ENCODE assay signal across 8 mouse cellular contexts in genomic region chr2:26138252-26139033, GRCm38 (mm10). TPM values are rescaled to one million over a fixed set of nuclear protein-coding genes. Genes with fewer than 3 reads are reported as not detected.
DNase-seq lines count a peak whose midpoint lies in the region; ATAC-seq and TF ChIP-seq lines count a peak whose summit lies in the region.

No protein-coding gene starts in this region.

- 83% methylated on average over 31 of the region's 31 CpGs for WGBS in forebrain, embryonic 13.5 days
- WGBS in limb, embryonic 15.5 days = 89% methylated on average over 31 of the region's 31 CpGs
- WGBS in stomach, embryonic 16.5 days = 73% methylated on average over 31 of the region's 31 CpGs

- H3K9ac ChIP-seq in CH12.LX (ENCODE audit: insufficient read depth, low read depth) = peak overlapping the region; percentile 76; the same call in 1 of the 2 replicates
- peak overlapping the region; percentile 79 for H3K9ac ChIP-seq in forebrain, embryonic 13.5 days
- H3K9ac ChIP-seq in limb, embryonic 15.5 days = no peak overlapping the region
- peak overlapping the region; percentile 96 for H3K9ac ChIP-seq in stomach, embryonic 16.5 days (ENCODE audit: low read length)

- TF ChIP-seq RAD21 in CH12.LX (IDR thresholded peaks at IDR 0.05; ENCODE audit: low read depth, low read length) = no peak

- H3K9me3 ChIP-seq in CH12.LX (replicated peaks; ENCODE audit: low read length) = peaks cover 2% of the 10 kb centered on the region
- no peaks in the 10 kb centered on the region for H3K9me3 ChIP-seq in forebrain, embryonic 13.5 days (replicated peaks)
- H3K9me3 ChIP-seq in limb, embryonic 15.5 days = no peaks in the 10 kb centered on the region
- no peaks in the 10 kb centered on the region for H3K9me3 ChIP-seq in stomach, embryonic 16.5 days (replicated peaks; ENCODE audit: control insufficient read depth, low read length)

- peak overlapping the region in 2 of 3 experiments; percentile 86 to 88 for H3K4me3 ChIP-seq in CH12.LX (replicated peaks in 1 of 3; ENCODE audit: low read depth in 2 of 3, low read length in 2 of 3, poor library complexity in 1 of 3)
- peak overlapping the region; percentile 60; the same call in 1 of the 2 replicates for H3K4me3 ChIP-seq in forebrain, embryonic 13.5 days
- peak overlapping the region; percentile 90 for H3K4me3 ChIP-seq in limb, embryonic 15.5 days
- peak overlapping the region; percentile 85; the same call in 1 of the 2 replicates for H3K4me3 ChIP-seq in stomach, embryonic 16.5 days (replicated peaks; ENCODE audit: low read length)

- in situ Hi-C loops in CH12.LX (cut with MboI; ENCODE audit: low pct_ligation_motif_present, low pct_unique_long_range_greater_than_20kb, low sequenced_read_pairs) = no loop called here

- DNase-seq in cerebellum, adult 11-12 months = peak; percentile 72
- no peak for DNase-seq in cerebellum, adult 8-10 months
- no peak for DNase-seq in CH12.LX (ENCODE audit: extremely low read depth)
- DNase-seq in right cerebral cortex, postnatal 4 days = no peak
- no peak for DNase-seq in right cerebral cortex, postnatal 14 days

- no peak overlapping the region for H3K27ac ChIP-seq in CH12.LX (ENCODE audit: insufficient read depth, low read depth)
- no peak overlapping the region for H3K27ac ChIP-seq in forebrain, embryonic 13.5 days
- H3K27ac ChIP-seq in limb, embryonic 15.5 days = no peak overlapping the region
- no peak overlapping the region for H3K27ac ChIP-seq in stomach, embryonic 16.5 days (ENCODE audit: low read length)

- H3K27me3 ChIP-seq in CH12.LX (replicated peaks) = no peaks in the 10 kb centered on the region
- H3K27me3 ChIP-seq in forebrain, embryonic 13.5 days = no peaks in the 10 kb centered on the region
- H3K27me3 ChIP-seq in limb, embryonic 15.5 days = no peaks in the 10 kb centered on the region
- no peaks in the 10 kb centered on the region for H3K27me3 ChIP-seq in stomach, embryonic 16.5 days (ENCODE audit: control insufficient read depth, insufficient read depth, low read length)

- H3K36me3 ChIP-seq in CH12.LX (replicated peaks in 1 of 2; ENCODE audit: control insufficient read depth in 1 of 2, insufficient read depth in 1 of 2, low read length in 1 of 2) = peaks cover 10 to 42% of the 10 kb centered on the region in 2 experiments
- H3K36me3 ChIP-seq in forebrain, embryonic 13.5 days (ENCODE audit: poor library complexity, severe bottlenecking) = peaks cover 15% of the 10 kb centered on the region
- peaks cover 31% of the 10 kb centered on the region for H3K36me3 ChIP-seq in limb, embryonic 15.5 days
- H3K36me3 ChIP-seq in stomach, embryonic 16.5 days (ENCODE audit: control insufficient read depth, insufficient read depth, low read length) = no peaks in the 10 kb centered on the region

- peaks cover 22 to 49% of the 10 kb centered on the region in 2 experiments for H3K4me1 ChIP-seq in CH12.LX (ENCODE audit: control insufficient read depth in 1 of 2, insufficient read depth in 2 of 2)
- H3K4me1 ChIP-seq in forebrain, embryonic 13.5 days = peaks cover 26% of the 10 kb centered on the region
- H3K4me1 ChIP-seq in limb, embryonic 15.5 days = peaks cover 36% of the 10 kb centered on the region
- peaks cover 25% of the 10 kb centered on the region for H3K4me1 ChIP-seq in stomach, embryonic 16.5 days (ENCODE audit: control insufficient read depth, insufficient read depth, low read length)

- no peak for ATAC-seq in forebrain, embryonic 13.5 days
- no peak for ATAC-seq in limb, embryonic 15.5 days (ENCODE audit: insufficient number of reproducible peaks, low FRiP score, low TSS enrichment, low read depth)
- ATAC-seq in stomach, embryonic 16.5 days (ENCODE audit: insufficient read depth, low FRiP score) = no peak

- no peak for TF ChIP-seq POLR2A in CH12.LX (IDR thresholded peaks at IDR 0.05; ENCODE audit: low read depth, low read length)

- dilution Hi-C loops in CH12.LX (cut with MboI; ENCODE audit: extremely low pct_ligation_motif_present, extremely low pct_unique_long_range_greater_than_20kb, low sequenced_read_pairs) = no loop called here

- TF ChIP-seq CTCF in CH12.LX (conservative IDR thresholded peaks at IDR 0.05 in 1 of 2, IDR thresholded peaks at IDR 0.05 in 1 of 2; ENCODE audit: low read depth in 2 of 2, low read length in 2 of 2) = no peak

- TF ChIP-seq EP300 in CH12.LX (IDR thresholded peaks at IDR 0.05; ENCODE audit: low read length) = no peak

- H3K4me2 ChIP-seq in CH12.LX (ENCODE audit: insufficient read depth, low read depth, poor library complexity, severe bottlenecking) = peak overlapping the region; percentile 70; the same call in 1 of the 2 replicates
- H3K4me2 ChIP-seq in forebrain, embryonic 13.5 days = peak overlapping the region; percentile 92
- peak overlapping the region; percentile 85 for H3K4me2 ChIP-seq in limb, embryonic 15.5 days
- peak overlapping the region; percentile 82 for H3K4me2 ChIP-seq in stomach, embryonic 16.5 days (ENCODE audit: low read depth, low read length)

- no peaks in the 10 kb centered on the region for H3K79me2 ChIP-seq in CH12.LX (replicated peaks; ENCODE audit: control insufficient read depth, extremely low read depth, insufficient read depth, poor library complexity, severe bottlenecking)

TF ChIP-seq in CH12.LX, 34 proteins besides CTCF, POLR2A, EP300 and RAD21:
- no peak for TF ChIP-seq ETS1 (conservative IDR thresholded peaks at IDR 0.05; ENCODE audit: low read depth, low read length)
- TF ChIP-seq MAX (IDR thresholded peaks at IDR 0.05; ENCODE audit: low read length) = no peak
- no peak for TF ChIP-seq CHD2 (IDR thresholded peaks at IDR 0.05; ENCODE audit: low read length)
- TF ChIP-seq PAX5 (IDR thresholded peaks at IDR 0.05; ENCODE audit: low read length) = no peak
TF ChIP-seq in CH12.LX: peak in this region for 0.

RNA-seq across cellular contexts. Expression of gene Nacc2, which starts 15.4 kb away (rescaled TPM):
- total RNA-seq in CH12.LX (2012; rRNA removed) (1.6 and 2.3 TPM in 2 replicates), CH12.LX (2014; rRNA removed) (0.59 and 0.88 TPM in 2 replicates)
- 1.1 TPM in 2 replicates for polyA plus RNA-seq in CH12.LX (2012; ENCODE audit: insufficient read length, low read depth)
- 9.4 and 10.6 TPM in 2 replicates for polyA plus RNA-seq in forebrain, embryonic 13.5 days (2015; fragmentation: Nextera tagmentation; extraction: Ambion mirVana)
- 5.5 TPM in 2 replicates for polyA plus RNA-seq in limb, embryonic 15.5 days (2015; fragmentation: Nextera tagmentation; extraction: Ambion mirVana)
- 16.8 and 18.8 TPM in 2 replicates for polyA plus RNA-seq in stomach, embryonic 16.5 days (2015; fragmentation: Nextera tagmentation; extraction: Ambion mirVana)
